Mouse (Mus musculus) frontal cortex, postnatal 36 days (tissue): ENCODE results near the gene Zzz3.
A peak's percentile ranks its signal among the peaks of the same experiment; 100 is the strongest.

Experiments
- DNase-seq, 2 experiments: peaks; one replicate each; pipeline ENCODE4 v3.0.0; 2022; ENCODE audit warnings: low spot score in 2 of 2

The Zzz3 gene

GRCm38 (mm10) chr3:152395350-152396277, at the start of gene Zzz3:
Gene Zzz3, plus strand, starts transcription at chr3:152395473.
- peak; percentile 85 to 87 for DNase-seq

GRCm38 (mm10) chr3:152345732-152346632, 49.3 kb upstream of the Zzz3 start, which contains the start of gene Usp33:
Gene Usp33, plus strand, starts transcription at chr3:152346478.
- DNase-seq: peak; percentile 91 to 93

DNA sequence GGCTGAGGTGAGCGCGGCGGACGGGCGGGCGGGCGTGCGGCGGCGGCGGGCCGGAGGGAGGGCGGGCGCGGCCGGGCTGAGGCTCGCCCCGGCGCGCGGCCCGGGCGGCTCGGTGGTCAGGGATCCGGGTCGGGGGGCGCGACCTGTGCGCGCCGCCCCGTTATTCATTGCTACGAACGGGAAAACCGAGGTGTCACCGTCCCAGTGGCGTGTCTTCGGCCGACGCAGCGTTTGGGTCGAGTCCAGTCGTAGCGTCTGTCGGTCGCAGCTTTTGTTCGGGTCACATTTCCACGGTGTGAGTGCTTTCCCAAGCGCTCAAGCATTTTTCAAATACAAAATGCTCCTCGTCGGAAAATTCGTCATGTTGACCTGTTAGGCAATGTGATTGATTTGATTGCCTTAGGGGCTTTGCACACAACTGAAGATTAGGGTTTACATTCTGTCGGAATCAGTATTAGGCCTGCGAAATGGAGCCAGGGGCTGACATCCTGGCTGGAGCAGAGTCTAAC, 48.6 kb upstream of the Zzz3 start:
- peak; percentile 35 to 45 for DNase-seq

GRCm38 (mm10) chr3:152347227-152347626, 48.0 kb upstream of the Zzz3 start:
- no peak for DNase-seq

- no peak for DNase-seq
These were observed 47.1 kb upstream of the Zzz3 start for GRCm38 (mm10) chr3:152348011-152348830.

- DNase-seq: no peak
These were observed 44.8 kb upstream of the Zzz3 start for GRCm38 (mm10) chr3:152350431-152350830.

- no peak for DNase-seq
These were observed 44.3 kb upstream of the Zzz3 start for GRCm38 (mm10) chr3:152350966-152351365.

GRCm38 (mm10) chr3:152352289-152352688, 43.0 kb upstream of the Zzz3 start:
- DNase-seq: no peak

- no peak for DNase-seq
These were observed 41.7 kb upstream of the Zzz3 start for GRCm38 (mm10) chr3:152353434-152354177.

DNA sequence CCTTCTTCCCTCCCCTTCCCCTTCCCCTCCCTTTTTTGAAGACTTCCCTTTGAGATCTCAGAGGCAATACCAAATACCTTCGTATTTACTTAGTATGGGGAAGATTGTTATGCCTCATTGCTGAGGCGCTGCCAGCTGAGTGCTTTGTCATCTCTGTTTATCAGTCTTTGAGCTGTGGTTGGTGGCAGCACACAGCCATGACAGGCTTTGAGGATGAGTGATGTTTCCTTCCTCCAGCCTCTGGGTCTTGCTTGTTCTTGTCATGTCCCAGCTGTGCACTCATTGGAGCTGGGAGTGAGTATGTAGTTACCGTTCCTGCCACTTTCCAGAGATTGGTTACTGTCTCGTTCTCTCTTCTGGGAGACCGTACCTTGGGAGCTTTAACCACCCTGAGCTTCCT, 39.9 kb upstream of the Zzz3 start:
- no peak for DNase-seq

DNA sequence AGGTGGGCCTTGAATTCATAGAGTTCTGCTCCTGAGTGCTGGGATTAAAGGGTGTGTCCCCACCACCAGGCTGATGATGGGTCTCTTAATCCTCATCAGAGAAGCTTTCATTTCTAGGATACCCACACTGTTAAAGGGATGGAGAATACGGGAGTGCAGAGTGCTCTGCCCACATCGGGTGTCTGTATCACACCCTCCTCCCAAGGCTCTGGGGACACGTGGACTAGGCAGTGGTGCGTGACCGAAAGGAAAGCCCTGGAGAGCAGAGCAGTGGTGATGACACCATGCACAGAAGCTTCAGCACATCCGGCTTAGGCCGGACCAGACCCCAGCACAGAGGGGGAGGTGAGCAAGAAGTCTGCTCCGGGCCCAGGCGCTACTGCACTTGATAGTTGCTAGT, 38.5 kb upstream of the Zzz3 start:
- no peak for DNase-seq

GRCm38 (mm10) chr3:152359151-152359550, 36.1 kb upstream of the Zzz3 start:
- no peak for DNase-seq

GRCm38 (mm10) chr3:152364181-152364580, 31.1 kb upstream of the Zzz3 start:
- no peak for DNase-seq

GRCm38 (mm10) chr3:152376063-152376462, 19.2 kb upstream of the Zzz3 start:
- no peak for DNase-seq

- no peak for DNase-seq
These were observed 11.2 kb upstream of the Zzz3 start for GRCm38 (mm10) chr3:152384106-152384505.

DNA sequence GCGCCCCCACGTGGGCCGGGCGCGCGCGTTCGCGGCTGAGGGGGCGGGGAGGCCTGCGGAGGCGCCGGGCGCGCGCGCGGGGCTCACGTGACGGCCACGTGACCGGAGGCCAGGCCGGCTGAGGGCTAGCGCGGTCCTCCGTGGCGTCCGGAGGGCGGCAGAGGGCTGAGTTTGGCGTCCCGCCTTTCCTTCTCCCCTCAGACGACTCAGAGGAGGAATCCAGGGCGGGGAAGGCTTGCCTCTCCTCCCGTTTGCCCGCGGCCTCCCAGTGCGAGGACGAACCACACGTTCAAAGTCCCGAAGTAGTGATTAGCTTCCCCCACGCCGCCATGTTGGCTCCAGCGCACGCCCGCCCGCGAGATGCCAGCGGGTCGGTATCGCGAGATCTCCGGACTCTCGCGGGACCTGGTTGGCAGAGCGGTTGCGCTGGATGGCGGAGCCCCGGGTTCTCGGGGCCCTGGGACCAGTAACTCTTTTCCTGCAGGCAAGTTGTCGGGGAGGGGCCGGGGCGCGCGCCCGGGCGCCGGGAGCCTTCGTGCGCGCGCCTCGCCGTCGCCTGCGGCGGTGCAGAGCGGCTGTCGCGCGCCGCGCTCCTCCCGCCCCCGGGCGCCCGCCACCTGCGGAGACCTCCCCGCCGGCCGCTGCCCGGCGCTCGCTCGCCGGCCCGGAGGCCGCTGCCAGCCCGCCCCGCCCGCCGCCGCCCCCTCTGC, 1.2 kb downstream of the Zzz3 start:
- peak; percentile 96 to 97 for DNase-seq

DNA sequence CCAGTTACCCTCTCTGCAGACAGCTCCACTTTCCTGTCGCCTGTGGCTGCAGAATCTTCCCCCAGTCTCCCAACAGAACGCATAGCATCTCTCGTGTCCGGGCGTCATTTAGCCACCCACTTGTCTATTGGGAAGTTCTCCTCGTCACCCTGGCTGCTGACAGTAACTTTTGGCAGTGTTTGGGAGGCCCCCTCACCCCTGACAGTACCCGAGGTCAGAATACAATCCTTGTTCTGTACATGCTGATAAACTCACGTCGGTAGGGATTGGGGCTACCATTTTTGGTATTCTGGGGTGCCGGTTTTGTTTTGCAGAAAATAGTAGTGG, 1.7 kb downstream of the Zzz3 start:
- DNase-seq: no peak

- DNase-seq: no peak
These were observed 2.2 kb downstream of the Zzz3 start for GRCm38 (mm10) chr3:152397335-152397940.

DNA sequence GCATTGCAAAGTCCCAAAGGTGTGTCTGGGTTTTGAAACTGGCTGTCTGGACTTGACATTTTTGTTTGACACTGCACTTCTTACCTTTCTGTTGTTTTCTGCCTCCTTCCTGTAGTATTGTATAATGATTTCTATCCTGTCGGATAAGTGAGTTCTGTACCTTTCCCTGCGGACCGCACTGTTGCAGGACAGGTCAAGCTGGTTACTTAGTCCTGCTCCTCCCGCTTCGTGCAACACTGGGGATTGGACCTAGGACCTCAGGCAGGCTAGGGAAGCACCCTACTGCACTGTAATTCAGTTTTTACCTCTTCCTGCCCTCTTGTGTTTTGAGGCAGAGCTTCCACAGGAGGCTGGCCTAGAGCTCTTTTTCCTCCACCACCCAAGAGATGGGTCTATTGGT, 5.2 kb downstream of the Zzz3 start:
- no peak for DNase-seq

- no peak for DNase-seq
These were observed 5.6 kb downstream of the Zzz3 start for GRCm38 (mm10) chr3:152400875-152401274.
